Mouse (Mus musculus) heart, embryonic 16.5 days (tissue): ENCODE measurements around the gene Tmem203. TPM values are rescaled to one million over a fixed set of nuclear protein-coding genes. Genes with fewer than 3 reads are reported as not detected.
A peak's percentile ranks its signal among the peaks of the same experiment; 100 is the strongest.
"Not testable (repeated sequence)": the region's sequence is repeated elsewhere in the genome, so short reads cannot be mapped to it uniquely, and the experiment has no call there.

Experiments used
- ATAC-seq: fragments of 200-750 bp; cut with Nextera tagmentation; replicated peaks from 2 replicates; pipeline ENCODE4 v1.8.0; 2017; ENCODE audit warnings: moderate number of reproducible peaks; ENCODE audit not compliant: insufficient read depth, low FRiP score; ENCODE audit errors: extremely low read depth
- H3K27ac ChIP-seq: fragments of 300-500 bp; sonication (generic); 2 replicates; pipeline ENCODE4 v1.5.1; 2014; ENCODE audit warnings: mild to moderate bottlenecking, low read length, control low read depth, moderate library complexity
- H3K27me3 ChIP-seq: fragments of 300-500 bp; sonication (generic); 2 replicates; pipeline ENCODE4 v1.6.1; 2014; ENCODE audit warnings: low read length, mixed read lengths; ENCODE audit not compliant: control insufficient read depth, insufficient read depth
- H3K36me3 ChIP-seq: fragments of 300-500 bp; sonication (generic); 2 replicates; pipeline ENCODE4 v1.6.1; 2014; ENCODE audit not compliant: control insufficient read depth, insufficient read depth
- H3K4me1 ChIP-seq: fragments of 300-500 bp; sonication (generic); 2 replicates; pipeline ENCODE4 v1.6.1; 2014; ENCODE audit warnings: low read length, mixed read lengths; ENCODE audit not compliant: control insufficient read depth, insufficient read depth
- H3K4me2 ChIP-seq: fragments of 300-500 bp; sonication (generic); 2 replicates; pipeline ENCODE4 v1.6.1; 2014; ENCODE audit warnings: low read depth, mild to moderate bottlenecking, control low read depth, low read length
- H3K4me3 ChIP-seq: fragments of 300-500 bp; sonication (generic); 2 replicates; pipeline ENCODE4 v1.5.1; 2014; ENCODE audit warnings: mild to moderate bottlenecking, control low read depth, low read length
- H3K9ac ChIP-seq: fragments of 300-500 bp; sonication (generic); 2 replicates; pipeline ENCODE4 v1.6.1; 2014; ENCODE audit warnings: low read length, control low read depth
- H3K9me3 ChIP-seq: fragments of 300-500 bp; sonication (generic); replicated peaks from 2 replicates; pipeline ENCODE4 v1.6.1; 2016; ENCODE audit warnings: low read length; ENCODE audit not compliant: control insufficient read depth
- WGBS: fragments of 180-500 bp; shearing (Covaris S2); extraction: QIAGEN DNeasy Blood & Tissue Kit; methylation state at CpG from one replicate; pipeline ENCODE4 v1.1.7; 2014; 5-methylcytosine and 5-hydroxymethylcytosine counted together
- polyA plus RNA-seq: library from polyadenylated mRNA; unstranded; fragments of >200 nt; fragmentation: Nextera tagmentation; extraction: Ambion mirVana; gene quantifications from 2 replicates; pipeline ENCODE4 v1.2.1, GENCODE M21; 2015

Tmem203 gene
- polyA plus RNA-seq, 1 experiment from 2014 or later = 15.1 TPM

DNA sequence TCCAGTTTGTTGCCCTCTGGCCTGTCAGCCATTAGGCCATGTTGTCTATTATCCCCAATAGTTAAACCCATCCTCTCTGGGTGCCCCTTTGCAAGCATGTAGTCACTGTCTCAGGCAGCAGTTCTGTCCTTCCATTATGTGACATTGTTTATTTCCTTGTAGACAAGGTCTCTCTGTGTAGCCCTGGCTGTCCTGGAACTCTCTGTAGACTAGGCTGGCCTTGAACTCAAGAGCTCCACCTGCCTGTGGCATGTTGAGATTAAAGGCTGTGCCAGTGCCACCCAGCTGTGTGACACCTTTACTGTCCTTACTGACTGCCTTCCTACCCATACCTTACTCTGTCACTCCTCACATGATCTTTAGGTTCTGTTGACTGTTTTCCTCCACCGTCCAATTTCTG is 2.9 kb upstream of the Tmem203 start:
- Histone ChIP-seq H3K27me3 (no peaks in the 10 kb centered on the region), H3K9me3 (no peaks in the 10 kb centered on the region), H3K36me3 (peaks cover 14% of the 10 kb centered on the region), H3K27ac (no peak overlapping the region), H3K4me1 (peaks cover 13% of the 10 kb centered on the region), H3K4me2 (no peak overlapping the region), H3K4me3 (no peak overlapping the region), H3K9ac (no peak overlapping the region)
- no peak for ATAC-seq
- 88% methylated on average over 1 of the region's 1 CpGs for WGBS

DNA sequence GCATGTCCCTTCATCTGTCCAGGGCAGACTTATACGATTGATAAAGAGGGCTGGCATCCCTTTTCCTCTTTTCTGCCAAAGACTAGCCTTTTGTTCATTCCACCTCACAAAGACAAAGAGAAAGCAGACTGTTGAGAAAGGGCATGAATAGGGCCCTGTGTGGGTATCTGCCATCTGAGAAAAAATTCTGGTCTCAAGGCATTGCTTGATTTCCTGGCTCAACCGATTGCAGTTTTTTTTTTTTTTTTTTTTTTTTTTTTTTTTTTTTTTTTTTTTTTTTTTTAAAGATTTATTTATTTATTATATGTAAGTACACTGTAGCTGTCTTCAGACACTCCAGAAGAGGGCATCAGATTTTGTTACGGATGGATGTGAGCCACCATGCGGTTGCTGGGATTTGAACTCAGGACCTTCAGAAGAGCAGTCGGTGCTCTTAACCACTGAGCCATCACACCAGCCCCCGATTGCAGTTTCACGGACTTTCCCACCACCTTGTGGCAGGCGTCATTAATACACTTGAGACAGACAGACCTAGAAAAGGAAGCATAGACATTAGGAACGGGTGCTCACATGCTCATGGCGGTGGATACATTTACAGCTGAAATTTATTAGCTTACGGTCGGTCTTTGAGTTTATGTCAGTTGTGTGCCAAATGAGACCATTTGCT is 1.3 kb downstream of the Tmem203 start:
- not testable (repeated sequence) for ATAC-seq, H3K27ac ChIP-seq, H3K27me3 ChIP-seq, H3K36me3 ChIP-seq, H3K9me3 ChIP-seq
- Histone ChIP-seq H3K4me3 (peak overlapping the region; percentile 100), H3K4me2 (peak overlapping the region; percentile 97), H3K9ac (peak overlapping the region; percentile 87), H3K4me1 (peaks cover 13% of the 10 kb centered on the region)
- WGBS = 53% methylated on average over 11 of the region's 12 CpGs

GRCm38 (mm10) chr2:25257250-25257649 is 2.0 kb downstream of the Tmem203 start:
- not testable (repeated sequence) for H3K9ac ChIP-seq, H3K27ac ChIP-seq, H3K9me3 ChIP-seq, H3K27me3 ChIP-seq, ATAC-seq, H3K4me3 ChIP-seq, H3K4me2 ChIP-seq, H3K36me3 ChIP-seq
- peaks cover 13% of the 10 kb centered on the region for H3K4me1 ChIP-seq
- WGBS = 81% methylated on average over 5 of the region's 5 CpGs

DNA sequence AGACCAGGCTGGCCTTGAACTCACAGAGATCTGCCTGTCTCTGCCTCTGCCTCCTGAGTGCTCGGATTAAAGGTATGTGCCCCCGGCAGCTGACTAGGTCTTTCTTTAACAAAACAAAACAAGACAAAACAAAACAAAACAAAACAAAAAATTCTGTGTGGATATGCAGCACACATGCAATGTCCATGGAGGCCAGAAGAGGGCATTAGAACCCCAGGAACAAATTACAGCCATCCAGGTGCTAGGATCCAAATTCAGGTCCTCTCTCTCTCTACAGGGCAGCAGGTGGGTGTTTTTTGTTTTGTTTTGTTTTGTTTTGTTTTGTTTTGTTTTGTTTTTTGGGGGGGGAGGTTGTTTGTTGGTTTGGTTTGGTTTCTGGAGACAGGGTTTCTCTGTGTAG is 3.6 kb downstream of the Tmem203 start:
- Histone ChIP-seq H3K27ac (no peak overlapping the region), H3K9ac (no peak overlapping the region), H3K9me3 (no peaks in the 10 kb centered on the region), H3K4me3 (no peak overlapping the region), H3K36me3 (no peaks in the 10 kb centered on the region), H3K27me3 (peaks cover 5% of the 10 kb centered on the region), H3K4me1 (peaks cover 19% of the 10 kb centered on the region), H3K4me2 (no peak overlapping the region)
- no peak for ATAC-seq
- 64% methylated on average over 2 of the region's 2 CpGs for WGBS

GRCm38 (mm10) chr2:25261870-25262269 is 6.6 kb downstream of the Tmem203 start:
- 46% methylated on average over 12 of the region's 12 CpGs for WGBS
- Histone ChIP-seq H3K4me1 (peaks cover 26% of the 10 kb centered on the region), H3K27me3 (peaks cover 8% of the 10 kb centered on the region), H3K9ac (peak overlapping the region; percentile 56), H3K4me2 (peak overlapping the region; percentile 94), H3K9me3 (no peaks in the 10 kb centered on the region), H3K4me3 (peak overlapping the region; percentile 86), H3K36me3 (no peaks in the 10 kb centered on the region), H3K27ac (peak overlapping the region; percentile 26; the same call in 1 of the 2 replicates)
- no peak for ATAC-seq

DNA sequence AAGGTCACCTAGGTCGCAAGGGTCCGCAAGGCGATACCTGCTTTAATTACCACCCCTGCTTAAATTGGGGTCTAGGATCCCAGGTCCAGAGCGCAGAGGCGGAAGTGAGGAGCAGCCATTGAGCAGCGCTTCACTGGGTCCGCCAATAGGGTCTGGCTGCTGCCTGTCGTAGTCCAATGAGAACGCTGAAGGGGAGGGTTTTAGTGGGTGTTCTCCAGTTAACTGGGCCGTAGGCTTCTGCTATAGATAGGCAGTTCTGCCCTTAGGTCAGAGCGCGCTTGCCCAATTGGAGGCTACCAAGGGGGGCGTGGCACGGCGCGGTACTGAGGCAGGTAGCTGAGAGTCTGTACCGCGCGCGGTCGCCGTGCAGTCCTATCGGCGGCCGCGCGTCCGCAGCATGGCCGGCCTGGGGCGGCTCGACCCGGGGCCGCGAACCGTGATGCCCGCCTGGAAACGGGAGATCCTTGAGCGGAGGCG is 7.1 kb downstream of the Tmem203 start, which contains the start of gene Tprn:
Gene Tprn (plus strand): TSS at position 328 of the 477 bp plus-strand sequence.
- Histone ChIP-seq H3K9ac (peak within 1 kb of the TSS; percentile 78), H3K27ac (peak within 1 kb of the TSS; percentile 26; the same call in 1 of the 2 replicates), H3K9me3 (no peaks in the 10 kb centered on the region), H3K27me3 (peaks cover 8% of the 10 kb centered on the region), H3K36me3 (no peaks in the 10 kb centered on the region), H3K4me2 (peak within 1 kb of the TSS; percentile 94), H3K4me3 (peak within 1 kb of the TSS; percentile 86), H3K4me1 (peaks cover 30% of the 10 kb centered on the region)
- WGBS = under 1% methylated on average over 39 of the region's 39 CpGs
- ATAC-seq = peak; percentile 99

GRCm38 (mm10) chr2:25262795-25263622 is 7.8 kb downstream of the Tmem203 start:
- Histone ChIP-seq H3K36me3 (no peaks in the 10 kb centered on the region), H3K4me2 (peak overlapping the region; percentile 94), H3K9me3 (no peaks in the 10 kb centered on the region), H3K27ac (no peak overlapping the region), H3K4me1 (peaks cover 34% of the 10 kb centered on the region), H3K27me3 (peaks cover 8% of the 10 kb centered on the region), H3K9ac (peak overlapping the region; percentile 78), H3K4me3 (peak overlapping the region; percentile 86)
- WGBS = under 1% methylated on average over 78 of the region's 82 CpGs
- ATAC-seq = peak; percentile 8; the same call in 1 of the 2 replicates

DNA sequence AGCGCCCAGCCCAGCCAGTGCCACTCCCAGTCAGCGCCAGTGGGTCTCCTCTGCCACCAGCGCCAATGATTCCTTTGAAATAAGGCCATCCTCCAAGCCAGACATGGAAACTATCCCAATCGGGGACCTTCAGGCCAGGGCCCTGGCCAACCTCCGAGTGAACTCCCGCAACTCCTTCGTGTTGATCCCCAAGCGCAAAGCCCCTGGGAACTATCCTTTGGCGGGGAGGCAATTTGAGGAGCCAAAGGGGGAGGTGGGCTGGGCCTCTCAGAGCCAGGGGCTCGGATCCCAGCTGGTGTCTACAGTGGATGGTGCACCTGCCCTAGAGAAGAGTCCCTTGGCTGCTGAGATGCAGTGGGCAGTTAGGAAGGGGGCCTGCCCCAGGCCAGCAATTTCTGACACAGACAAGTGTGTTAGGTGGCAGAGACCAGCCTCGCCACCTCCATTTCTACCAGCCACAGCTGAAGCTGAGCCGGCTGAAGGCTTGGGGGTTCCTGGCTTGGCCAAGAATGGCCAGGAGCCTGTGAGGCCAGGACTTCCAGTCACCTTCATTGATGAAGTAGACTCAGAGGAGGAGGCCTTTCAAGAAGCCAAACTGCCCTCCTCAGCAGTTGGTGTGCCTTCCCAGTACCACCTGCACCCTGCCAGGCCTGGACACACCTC is 8.5 kb downstream of the Tmem203 start:
- no peaks in the 10 kb centered on the region for H3K9me3 ChIP-seq
- peaks cover 34% of the 10 kb centered on the region for H3K4me1 ChIP-seq
- 25% methylated on average over 12 of the region's 12 CpGs for WGBS
- ATAC-seq = no peak
- H3K9ac ChIP-seq = peak overlapping the region; percentile 78
- H3K27ac ChIP-seq = no peak overlapping the region
- peak overlapping the region; percentile 94 for H3K4me2 ChIP-seq
- peaks cover 8% of the 10 kb centered on the region for H3K27me3 ChIP-seq
- H3K4me3 ChIP-seq = peak overlapping the region; percentile 86
- no peaks in the 10 kb centered on the region for H3K36me3 ChIP-seq
